Comparison of ENCODE assay signal across 8 mouse cellular contexts in the genomic region with DNA sequence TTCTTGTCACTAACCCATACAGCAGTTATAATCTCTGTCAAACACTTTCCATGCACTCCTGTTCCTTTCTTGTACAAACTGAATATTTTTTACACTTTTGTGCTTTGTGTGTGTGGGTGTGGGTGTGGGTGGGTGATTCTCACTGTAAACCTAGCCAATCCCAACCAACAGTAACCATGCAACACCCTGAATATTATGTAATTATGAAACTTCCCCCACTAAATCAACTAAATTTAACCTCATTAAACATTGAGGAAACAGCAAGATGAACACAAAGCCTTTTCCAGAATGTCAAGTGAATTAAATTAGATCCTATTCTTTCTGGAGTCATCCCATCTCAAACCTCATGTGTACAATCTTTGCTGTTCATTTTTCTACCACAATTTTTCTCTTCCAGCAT.
"Had no signal": no experiment of that assay in that cellular context is flagged by ENCODE, and none has a peak within 500 bp of the region (broad histone marks: within the 10 kb centered on the region; RNA-seq: fewer than 3 reads in every experiment).

No protein-coding gene starts in this region.

- DNase-seq: kidney, adult 2 months; kidney, postnatal 14 days; lung, embryonic 14.5 days; lung, postnatal 14 days; right cerebral cortex, postnatal 25 days; spleen, adult 18-20 months; thymus, adult 2 months; thymus, postnatal 25 days had no signal
